Mouse (Mus musculus) kidney, adult 2 months (tissue): Measurements from ENCODE around the gene Anxa1.

ENCODE experiments used
- CTCF ChIP-seq: fragments of 200-500 bp; conservative IDR thresholded peaks from 2 replicates; pipeline ENCODE4 v1.5.1; 2011; ENCODE audit warnings: low read depth, mild to moderate bottlenecking, control low read depth, low read length, moderate library complexity, mixed read lengths; ENCODE audit not compliant: insufficient read depth, insufficient read length
- POLR2A ChIP-seq: fragments of 200-500 bp; IDR thresholded peaks from one replicate; pipeline ENCODE4 v1.6.1; 2011; ENCODE audit warnings: low read depth, low read length, control low read depth

DNA sequence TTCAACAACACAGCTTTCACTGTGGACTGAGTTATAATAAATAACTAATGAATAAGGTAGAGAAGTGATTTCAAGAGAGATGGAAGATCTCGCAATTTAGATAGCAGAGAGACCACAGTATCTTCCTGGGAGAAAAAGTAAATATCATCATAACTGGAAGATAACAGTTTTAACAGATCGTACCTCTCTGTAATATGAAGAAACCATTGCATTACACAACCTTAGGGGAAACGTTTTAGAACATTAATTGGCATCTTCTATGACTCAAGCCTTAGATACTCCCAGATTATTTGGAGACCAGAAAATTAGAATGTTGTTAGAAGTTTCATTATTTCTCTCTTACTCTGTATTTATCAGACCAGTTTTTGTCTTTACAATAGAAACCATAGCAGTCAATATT is 13.0 kb upstream of the Anxa1 start:
- no peak for TF ChIP-seq CTCF
- no peak for TF ChIP-seq POLR2A
